Mouse (Mus musculus): Measurements from ENCODE around the gene Arih2. TPM values are rescaled to one million over a fixed set of nuclear protein-coding genes. Genes with fewer than 3 reads are reported as not detected.

Gene Arih2
- polyA plus RNA-seq, 1 experiment from 2014 or later, result 37.7 TPM

DNA sequence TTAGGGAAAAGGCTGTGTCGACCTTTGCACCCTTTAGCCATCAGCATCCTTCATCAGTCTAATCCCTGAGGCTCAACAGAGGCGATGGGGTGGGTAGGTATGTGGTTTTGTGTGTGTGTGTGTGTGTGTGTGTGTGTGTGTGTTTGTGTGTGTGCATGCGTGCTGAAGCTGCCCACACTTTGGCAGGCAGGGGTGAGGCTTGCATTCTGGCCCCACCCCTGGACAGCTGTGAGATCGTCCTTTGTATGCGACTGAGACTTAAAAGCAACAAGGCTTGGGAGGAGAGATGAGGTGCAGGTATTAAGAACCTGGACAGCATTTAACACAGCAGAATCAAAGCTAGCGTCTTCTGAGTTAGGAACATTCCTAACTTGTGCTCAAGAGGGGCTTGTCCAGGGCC, 72.2 kb downstream of the Arih2 start:
- 0 out of 2 replicates have a peak overlapping the region, but pooled peaks have one; percentile 16 for H3K27ac ChIP-seq
- H3K4me2 ChIP-seq (replicated peaks), result peak overlapping the region; percentile 84
- no peak for DNase-seq (ENCODE audit: low spot score)
- peaks cover 60% of the 10 kb centered on the region for H3K36me3 ChIP-seq (replicated peaks; ENCODE audit: control insufficient read depth, insufficient read depth)
- peak overlapping the region; percentile 84 for H3K9ac ChIP-seq
- 54% methylated on average over 6 of the region's 6 CpGs for WGBS
- H3K4me1 ChIP-seq (replicated peaks; ENCODE audit: control insufficient read depth, insufficient read depth, low read length), result peaks cover 51% of the 10 kb centered on the region
- peak overlapping the region; percentile 63 for H3K4me3 ChIP-seq (replicated peaks; ENCODE audit: low read length)
- H3K27me3 ChIP-seq (ENCODE audit: control insufficient read depth, insufficient read depth, low read length), result no peaks in the 10 kb centered on the region
- ATAC-seq (ENCODE audit: low FRiP score), result no peak
- H3K9me3 ChIP-seq (ENCODE audit: control insufficient read depth, low read length), result no peaks in the 10 kb centered on the region

DNA sequence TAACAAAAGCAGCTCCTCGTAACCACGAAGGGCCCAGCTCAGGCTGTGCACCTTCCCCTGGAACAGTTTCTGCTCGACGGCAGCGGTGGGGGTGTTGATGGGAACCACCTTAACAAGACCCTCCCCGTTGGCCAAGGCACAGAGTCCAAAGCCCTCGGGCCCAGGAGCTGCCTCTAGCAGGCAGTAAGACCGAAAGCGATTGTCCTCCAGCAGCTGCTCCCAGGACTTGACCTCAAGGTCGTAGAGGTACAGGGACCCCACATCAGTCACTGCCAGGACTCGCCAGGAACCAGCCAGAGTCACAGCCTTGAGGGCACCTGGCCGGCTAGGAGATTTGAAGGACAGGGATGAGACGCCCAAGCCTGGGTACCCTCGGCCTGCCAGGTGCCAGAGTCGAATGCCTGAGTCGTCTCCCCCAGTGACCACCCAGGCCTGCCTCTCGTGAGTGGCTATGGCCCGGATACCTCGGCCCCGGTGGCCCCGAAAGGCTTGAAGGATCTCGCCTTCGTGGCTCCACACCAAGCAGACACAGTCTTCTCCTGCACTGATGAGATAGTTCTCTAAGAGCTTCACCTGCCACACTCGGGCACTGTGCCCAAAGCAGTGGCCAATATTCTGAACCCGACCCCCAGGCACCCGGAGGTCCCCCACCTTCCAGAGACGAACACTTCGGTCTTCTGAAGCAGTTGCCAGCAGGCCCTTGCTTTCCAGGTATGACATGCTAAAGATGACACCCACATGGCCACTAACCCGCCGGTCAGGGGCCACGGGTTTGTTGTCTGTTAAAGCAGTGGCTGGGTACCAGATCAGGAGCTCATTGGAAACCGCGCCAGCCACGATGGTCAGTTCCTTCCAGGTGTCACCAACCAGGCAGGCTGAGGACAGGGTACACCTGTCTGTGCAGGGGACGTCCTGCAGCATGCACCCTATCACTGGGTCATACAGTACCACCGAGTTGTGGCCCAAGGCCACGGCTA, 73.6 kb downstream of the Arih2 start:
- DNase-seq (ENCODE audit: low spot score), result no peak
- Histone ChIP-seq H3K9ac (peak overlapping the region; percentile 7), H3K27ac (no peak overlapping the region), H3K36me3 (replicated peaks; ENCODE audit: control insufficient read depth, insufficient read depth) (peaks cover 62% of the 10 kb centered on the region), H3K4me2 (replicated peaks) (peak overlapping the region; percentile 84), H3K9me3 (ENCODE audit: control insufficient read depth, low read length) (no peaks in the 10 kb centered on the region), H3K4me3 (replicated peaks; ENCODE audit: low read length) (no peak overlapping the region), H3K4me1 (replicated peaks; ENCODE audit: control insufficient read depth, insufficient read depth, low read length) (peaks cover 54% of the 10 kb centered on the region), H3K27me3 (ENCODE audit: control insufficient read depth, insufficient read depth, low read length) (no peaks in the 10 kb centered on the region)
- WGBS, result 88% methylated on average over 37 of the region's 37 CpGs
- ATAC-seq (ENCODE audit: low FRiP score), result no peak

DNA sequence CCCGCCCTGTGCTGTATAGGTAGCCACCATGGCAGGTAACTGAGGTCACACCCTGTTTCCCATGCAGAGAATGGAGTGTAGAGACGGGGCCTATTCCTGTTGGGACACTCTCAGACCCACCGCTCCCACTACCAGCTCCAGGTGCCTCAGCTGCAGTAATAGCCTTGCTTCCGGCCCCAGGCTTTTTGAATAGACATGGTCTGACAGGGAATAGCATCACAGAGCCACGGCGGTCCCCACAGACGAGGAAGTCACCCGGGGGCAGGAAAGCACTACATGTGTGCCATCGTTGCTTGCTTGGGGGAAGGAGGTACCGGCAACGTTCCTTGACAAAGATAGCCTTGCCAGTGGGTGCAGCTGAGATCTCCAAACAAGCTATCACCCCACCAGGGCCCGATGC, 74.3 kb downstream of the Arih2 start:
- no peak for DNase-seq (ENCODE audit: low spot score)
- Histone ChIP-seq H3K27ac (no peak overlapping the region), H3K27me3 (ENCODE audit: control insufficient read depth, insufficient read depth, low read length) (no peaks in the 10 kb centered on the region), H3K36me3 (replicated peaks; ENCODE audit: control insufficient read depth, insufficient read depth) (peaks cover 64% of the 10 kb centered on the region), H3K4me3 (replicated peaks; ENCODE audit: low read length) (no peak overlapping the region), H3K4me1 (replicated peaks; ENCODE audit: control insufficient read depth, insufficient read depth, low read length) (peaks cover 60% of the 10 kb centered on the region), H3K9me3 (ENCODE audit: control insufficient read depth, low read length) (no peaks in the 10 kb centered on the region), H3K4me2 (replicated peaks) (peak overlapping the region; percentile 84; the same call in 1 of the 2 replicates), H3K9ac (peak overlapping the region; percentile 7; the same call in 1 of the 2 replicates)
- 81% methylated on average over 12 of the region's 12 CpGs for WGBS
- ATAC-seq (ENCODE audit: low FRiP score), result no peak

DNA sequence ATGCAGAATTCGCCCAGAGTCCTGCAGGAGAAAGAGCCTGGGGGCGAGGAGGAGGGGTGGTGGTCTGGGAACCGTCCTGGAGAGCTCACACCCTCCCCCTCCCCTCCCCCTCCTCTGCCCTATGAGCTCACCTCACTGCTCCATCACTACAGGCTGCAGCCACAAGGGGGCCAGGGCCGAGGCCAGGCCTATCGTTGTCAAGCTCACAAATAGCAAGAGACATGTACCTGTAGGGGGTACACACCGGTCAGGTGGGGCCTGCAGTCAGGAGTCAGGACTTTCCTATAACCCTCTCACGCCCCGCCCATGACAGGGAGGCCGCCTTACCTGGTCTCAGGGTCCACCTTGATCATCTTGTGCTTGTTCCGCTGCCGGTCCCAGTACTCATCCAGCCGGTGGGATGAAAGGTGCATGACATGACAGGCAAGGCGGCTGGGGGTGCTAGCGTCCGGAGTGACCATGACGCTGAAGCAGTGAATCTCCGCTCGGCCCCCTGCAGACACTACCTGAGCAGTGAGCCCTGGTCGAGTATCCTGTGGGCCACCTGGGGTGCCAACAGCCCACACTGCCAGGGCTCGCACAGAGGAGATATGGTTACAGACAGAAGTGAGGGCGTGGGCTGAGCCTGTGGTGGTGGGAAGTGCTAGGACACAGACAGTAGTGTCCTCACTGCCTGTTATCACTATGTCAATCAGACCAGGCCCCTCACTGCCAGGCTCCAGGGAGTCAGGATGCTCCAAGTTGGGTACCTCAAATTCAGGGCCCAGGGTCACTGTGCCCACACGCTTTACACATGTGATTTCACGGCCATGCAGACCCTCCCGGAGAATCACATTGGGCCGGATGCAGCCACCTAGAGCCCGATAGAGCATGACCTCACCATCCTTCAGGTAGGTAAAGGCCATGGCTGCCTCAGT, 75.2 kb downstream of the Arih2 start:
- Histone ChIP-seq H3K4me2 (replicated peaks) (no peak overlapping the region), H3K9me3 (ENCODE audit: control insufficient read depth, low read length) (no peaks in the 10 kb centered on the region), H3K27ac (no peak overlapping the region), H3K4me1 (replicated peaks; ENCODE audit: control insufficient read depth, insufficient read depth, low read length) (peaks cover 56% of the 10 kb centered on the region), H3K9ac (0 out of 2 replicates have a peak overlapping the region, but pooled peaks have one; percentile 7), H3K36me3 (replicated peaks; ENCODE audit: control insufficient read depth, insufficient read depth) (peaks cover 64% of the 10 kb centered on the region), H3K4me3 (replicated peaks; ENCODE audit: low read length) (no peak overlapping the region), H3K27me3 (ENCODE audit: control insufficient read depth, insufficient read depth, low read length) (no peaks in the 10 kb centered on the region)
- WGBS, result 51% methylated on average over 26 of the region's 26 CpGs
- ATAC-seq (ENCODE audit: low FRiP score) (no peak), DNase-seq (ENCODE audit: low spot score) (no peak)

DNA sequence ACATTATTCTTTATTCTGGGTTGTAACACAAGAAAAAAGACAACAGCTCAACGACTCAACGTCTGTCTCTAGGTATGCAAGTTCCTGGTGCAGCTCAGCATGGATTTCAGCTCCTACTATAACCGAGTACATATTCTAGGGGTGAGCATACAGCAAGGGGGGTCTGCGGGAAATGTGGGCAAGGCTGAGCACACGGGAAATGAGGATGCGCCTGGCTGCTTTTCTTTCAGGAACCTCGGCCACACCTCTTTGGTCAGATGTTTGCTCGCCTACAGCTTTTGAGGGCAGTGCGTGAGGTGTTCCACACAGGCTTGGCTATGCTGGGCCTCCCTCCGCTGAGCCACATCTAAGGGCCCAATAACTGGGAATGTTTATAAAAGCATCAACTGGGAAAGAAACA, 76.9 kb downstream of the Arih2 start:
- WGBS, result 84% methylated on average over 10 of the region's 10 CpGs
- H3K27me3 ChIP-seq (ENCODE audit: control insufficient read depth, insufficient read depth, low read length), result no peaks in the 10 kb centered on the region
- DNase-seq (ENCODE audit: low spot score) (no peak), ATAC-seq (ENCODE audit: low FRiP score) (no peak)
- no peak overlapping the region for H3K9ac ChIP-seq
- H3K4me1 ChIP-seq (replicated peaks; ENCODE audit: control insufficient read depth, insufficient read depth, low read length), result peaks cover 57% of the 10 kb centered on the region
- H3K36me3 ChIP-seq (replicated peaks; ENCODE audit: control insufficient read depth, insufficient read depth), result peaks cover 64% of the 10 kb centered on the region
- no peak overlapping the region for H3K27ac ChIP-seq
- H3K4me3 ChIP-seq (replicated peaks; ENCODE audit: low read length), result no peak overlapping the region
- H3K4me2 ChIP-seq (replicated peaks), result no peak overlapping the region
- H3K9me3 ChIP-seq (ENCODE audit: control insufficient read depth, low read length), result no peaks in the 10 kb centered on the region

DNA sequence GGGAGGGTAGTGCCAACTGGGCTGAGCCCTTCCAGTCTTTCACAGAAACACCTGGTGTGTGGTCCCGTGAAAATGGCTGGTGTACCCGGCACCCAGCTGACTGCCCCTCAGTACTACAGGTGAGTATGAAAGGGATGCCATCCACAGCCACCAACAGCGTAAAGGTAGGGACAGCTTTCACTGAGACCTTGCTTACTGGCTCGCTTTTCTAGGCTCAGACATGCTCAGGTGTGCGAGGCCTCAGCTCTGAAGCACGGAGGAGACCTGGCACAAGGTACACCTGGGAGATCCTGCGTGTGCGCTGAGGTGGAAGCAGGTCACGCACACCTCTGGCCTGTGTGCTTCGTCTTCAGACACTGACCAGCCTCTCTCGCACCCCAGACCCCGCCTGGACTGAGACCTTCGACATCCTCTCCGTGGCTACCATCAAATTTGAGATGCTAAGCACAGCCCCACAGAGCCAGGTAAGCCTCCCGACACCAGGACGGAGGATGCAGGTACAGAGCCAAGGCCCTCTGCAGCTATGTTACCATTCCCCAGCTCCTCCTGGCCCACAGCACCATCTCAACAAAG, 77.7 kb downstream of the Arih2 start:
- Histone ChIP-seq H3K27me3 (ENCODE audit: control insufficient read depth, insufficient read depth, low read length) (no peaks in the 10 kb centered on the region), H3K4me2 (replicated peaks) (no peak overlapping the region), H3K4me1 (replicated peaks; ENCODE audit: control insufficient read depth, insufficient read depth, low read length) (peaks cover 49% of the 10 kb centered on the region), H3K36me3 (replicated peaks; ENCODE audit: control insufficient read depth, insufficient read depth) (peaks cover 64% of the 10 kb centered on the region), H3K9me3 (ENCODE audit: control insufficient read depth, low read length) (no peaks in the 10 kb centered on the region), H3K9ac (no peak overlapping the region), H3K27ac (no peak overlapping the region), H3K4me3 (replicated peaks; ENCODE audit: low read length) (no peak overlapping the region)
- WGBS, result 95% methylated on average over 16 of the region's 16 CpGs
- no peak for ATAC-seq (ENCODE audit: low FRiP score)
- no peak for DNase-seq (ENCODE audit: low spot score)

DNA sequence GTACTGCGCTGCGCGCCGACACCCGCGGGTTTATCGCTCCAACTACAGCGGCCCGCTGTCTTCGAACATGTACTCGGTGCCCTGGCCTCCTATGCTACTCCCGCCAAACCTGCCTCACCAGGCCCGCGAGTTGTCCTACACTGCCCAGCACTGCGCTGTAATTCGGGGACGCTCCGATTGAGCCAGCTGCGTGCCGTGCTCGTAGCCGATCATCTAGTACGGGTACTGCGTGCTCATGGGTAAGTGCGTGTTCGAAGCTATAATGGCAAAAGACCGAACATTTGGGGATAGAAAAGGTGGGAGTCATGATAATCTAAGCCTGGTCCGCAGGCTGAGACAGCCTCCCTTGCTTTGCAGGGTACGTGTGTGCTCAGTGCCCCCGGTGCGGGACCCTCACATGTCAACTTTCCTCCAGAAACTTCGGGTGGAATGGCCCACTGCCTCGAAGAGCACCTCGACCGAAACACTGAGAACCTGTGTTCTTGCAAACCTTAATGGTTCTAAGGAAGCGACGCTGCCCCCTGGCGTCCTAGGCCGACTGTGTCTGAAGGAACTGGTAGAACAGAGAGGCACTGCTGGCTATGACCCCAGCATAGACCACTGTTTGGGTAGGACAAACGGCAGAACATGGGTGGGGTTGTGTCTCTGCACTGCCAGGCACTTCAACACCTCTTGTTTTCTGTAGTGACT, 78.8 kb downstream of the Arih2 start:
- Histone ChIP-seq H3K4me2 (replicated peaks) (peak overlapping the region; percentile 79), H3K36me3 (replicated peaks; ENCODE audit: control insufficient read depth, insufficient read depth) (peaks cover 59% of the 10 kb centered on the region), H3K27ac (peak overlapping the region; percentile 77), H3K4me3 (replicated peaks; ENCODE audit: low read length) (peak overlapping the region; percentile 50), H3K4me1 (replicated peaks; ENCODE audit: control insufficient read depth, insufficient read depth, low read length) (peaks cover 48% of the 10 kb centered on the region), H3K27me3 (ENCODE audit: control insufficient read depth, insufficient read depth, low read length) (no peaks in the 10 kb centered on the region), H3K9ac (peak overlapping the region; percentile 65), H3K9me3 (ENCODE audit: control insufficient read depth, low read length) (no peaks in the 10 kb centered on the region)
- WGBS, result 1% methylated on average over 40 of the region's 40 CpGs
- DNase-seq (ENCODE audit: low spot score) (peak; percentile 75), ATAC-seq (ENCODE audit: low FRiP score) (no peak; the same call in 1 of the 2 replicates)

DNA sequence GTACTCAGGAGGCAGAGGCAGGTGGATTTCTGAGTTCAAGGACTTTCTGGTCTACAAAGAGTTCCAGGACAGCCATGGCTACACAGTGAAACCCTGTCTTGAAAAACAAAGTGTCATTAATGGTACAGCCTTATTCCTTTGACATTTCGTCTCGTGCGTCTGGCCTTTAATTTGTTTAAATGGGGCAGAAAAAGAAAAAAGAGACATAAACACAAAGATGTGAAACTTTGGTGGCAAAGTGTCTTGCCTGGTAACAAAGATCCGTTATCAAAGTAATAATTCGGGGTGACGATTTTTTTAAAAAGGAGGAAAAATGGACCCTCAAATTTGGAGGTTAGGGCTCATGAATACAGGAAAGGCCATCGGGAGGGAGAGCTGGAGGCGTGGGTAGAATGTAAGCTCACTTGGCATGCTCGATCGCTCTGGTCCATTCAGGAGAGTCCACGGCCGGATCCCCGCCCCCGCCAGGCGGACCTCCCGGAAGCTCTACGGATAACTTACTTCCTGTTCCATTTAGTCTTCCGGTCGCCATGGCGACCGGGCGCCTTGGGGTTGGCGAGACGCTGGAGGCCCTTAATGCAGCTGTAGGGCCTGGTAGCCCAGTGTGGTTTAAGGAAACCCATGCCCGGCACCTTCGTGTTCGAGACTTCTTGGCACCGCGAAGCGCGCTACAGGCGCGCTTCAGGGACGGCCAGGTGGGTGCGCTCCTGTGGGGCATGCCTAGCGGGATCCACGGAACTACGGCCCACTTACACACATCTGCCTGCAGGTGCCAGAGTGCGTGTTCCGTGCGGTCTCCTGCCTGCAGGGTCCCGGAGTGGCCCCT, 79.6 kb downstream of the Arih2 start, which contains the start of gene Dalrd3:
Gene Dalrd3 (plus strand): TSS at position 506 of the 826 bp plus-strand sequence.
- H3K36me3 ChIP-seq (replicated peaks; ENCODE audit: control insufficient read depth, insufficient read depth), result peaks cover 59% of the 10 kb centered on the region
- no peaks in the 10 kb centered on the region for H3K9me3 ChIP-seq (ENCODE audit: control insufficient read depth, low read length)
- peak within 1 kb of the TSS; percentile 77 for H3K27ac ChIP-seq
- H3K4me2 ChIP-seq (replicated peaks), result peak within 1 kb of the TSS; percentile 79
- DNase-seq (ENCODE audit: low spot score) (peak; percentile 91), ATAC-seq (ENCODE audit: low FRiP score) (peak; percentile 67)
- no peaks in the 10 kb centered on the region for H3K27me3 ChIP-seq (ENCODE audit: control insufficient read depth, insufficient read depth, low read length)
- H3K4me1 ChIP-seq (replicated peaks; ENCODE audit: control insufficient read depth, insufficient read depth, low read length), result peaks cover 43% of the 10 kb centered on the region
- H3K9ac ChIP-seq, result peak within 1 kb of the TSS; percentile 65
- peak within 1 kb of the TSS; percentile 79 for H3K4me3 ChIP-seq (replicated peaks; ENCODE audit: low read length)
- WGBS, result 6% methylated on average over 42 of the region's 42 CpGs

Data from hindbrain, embryonic 14.5 days (tissue).